Mouse (Mus musculus) hindbrain, embryonic 16.5 days (tissue): ENCODE results near the gene Ina. TPM values are rescaled to one million over a fixed set of nuclear protein-coding genes. Genes with fewer than 3 reads are reported as not detected.

Experiments
- ATAC-seq: fragments of 200-750 bp; cut with Nextera tagmentation; 2 replicates; pipeline ENCODE4 v1.8.0; 2017; ENCODE audit warnings: moderate TSS enrichment, moderate library complexity
- H3K27ac ChIP-seq: fragments of 300-500 bp; sonication (generic); 2 replicates; pipeline ENCODE4 v1.5.1; 2014; ENCODE audit warnings: low read depth, mild to moderate bottlenecking, control low read depth, low read length, moderate library complexity
- H3K27me3 ChIP-seq: fragments of 300-500 bp; sonication (generic); replicated peaks from 2 replicates; pipeline ENCODE4 v1.6.1; 2014; ENCODE audit warnings: low read length; ENCODE audit not compliant: control insufficient read depth, insufficient read depth
- H3K36me3 ChIP-seq: fragments of 300-500 bp; sonication (generic); 2 replicates; pipeline ENCODE4 v1.6.1; 2014; ENCODE audit warnings: mild to moderate bottlenecking, low read length, moderate library complexity, mixed read lengths; ENCODE audit not compliant: control insufficient read depth, insufficient read depth
- H3K4me1 ChIP-seq: fragments of 300-500 bp; sonication (generic); 2 replicates; pipeline ENCODE4 v1.6.1; 2014; ENCODE audit warnings: low read depth, low read length; ENCODE audit not compliant: control insufficient read depth, insufficient read depth
- H3K4me2 ChIP-seq: fragments of 300-500 bp; sonication (generic); 2 replicates; pipeline ENCODE4 v1.6.1; 2014; ENCODE audit warnings: mild to moderate bottlenecking, low read length, control low read depth, moderate library complexity
- H3K4me3 ChIP-seq: fragments of 300-500 bp; sonication (generic); 2 replicates; pipeline ENCODE4 v1.5.1; 2014; ENCODE audit warnings: mild to moderate bottlenecking, low read length, control low read depth, moderate library complexity
- H3K9ac ChIP-seq: fragments of 300-500 bp; sonication (generic); 2 replicates; pipeline ENCODE4 v1.6.1; 2014; ENCODE audit warnings: low read depth, mild to moderate bottlenecking, control low read depth, low read length, moderate library complexity
- H3K9me3 ChIP-seq: fragments of 300-500 bp; sonication (generic); 2 replicates; pipeline ENCODE4 v1.6.1; 2014; ENCODE audit warnings: mild to moderate bottlenecking, low read length, moderate library complexity; ENCODE audit not compliant: control insufficient read depth
- WGBS: fragments of 180-500 bp; shearing (Covaris S2); extraction: QIAGEN DNeasy Blood & Tissue Kit; methylation state at CpG from one replicate; pipeline ENCODE4 v1.1.7; 2014; 5-methylcytosine and 5-hydroxymethylcytosine counted together
- polyA plus RNA-seq: library from polyadenylated mRNA; unstranded; fragments of >200 nt; fragmentation: Nextera tagmentation; extraction: Ambion mirVana; gene quantifications from 2 replicates; pipeline ENCODE4 v1.2.1, GENCODE M21; 2015

Gene Ina
- polyA plus RNA-seq, 1 experiment from 2014 or later = 413 TPM

GRCm38 (mm10) chr19:47052927-47053326 lies 38.4 kb downstream of the Ina start:
- no peaks in the 10 kb centered on the region for H3K27me3 ChIP-seq
- H3K9me3 ChIP-seq = no peaks in the 10 kb centered on the region
- H3K4me1 ChIP-seq = peaks cover 12% of the 10 kb centered on the region
- no peaks in the 10 kb centered on the region for H3K36me3 ChIP-seq
- H3K4me3 ChIP-seq = no peak overlapping the region
- H3K27ac ChIP-seq = no peak overlapping the region
- 81% methylated on average over 4 of the region's 4 CpGs for WGBS
- ATAC-seq = no peak
- no peak overlapping the region for H3K9ac ChIP-seq
- no peak overlapping the region for H3K4me2 ChIP-seq

GRCm38 (mm10) chr19:47053471-47053870 lies 39.0 kb downstream of the Ina start:
- no peaks in the 10 kb centered on the region for H3K9me3 ChIP-seq
- ATAC-seq = no peak
- H3K4me2 ChIP-seq = no peak overlapping the region
- no peak overlapping the region for H3K9ac ChIP-seq
- H3K4me3 ChIP-seq = no peak overlapping the region
- no peaks in the 10 kb centered on the region for H3K36me3 ChIP-seq
- H3K27ac ChIP-seq = no peak overlapping the region
- H3K4me1 ChIP-seq = peaks cover 12% of the 10 kb centered on the region
- 89% methylated on average over 4 of the region's 4 CpGs for WGBS
- H3K27me3 ChIP-seq = no peaks in the 10 kb centered on the region

DNA sequence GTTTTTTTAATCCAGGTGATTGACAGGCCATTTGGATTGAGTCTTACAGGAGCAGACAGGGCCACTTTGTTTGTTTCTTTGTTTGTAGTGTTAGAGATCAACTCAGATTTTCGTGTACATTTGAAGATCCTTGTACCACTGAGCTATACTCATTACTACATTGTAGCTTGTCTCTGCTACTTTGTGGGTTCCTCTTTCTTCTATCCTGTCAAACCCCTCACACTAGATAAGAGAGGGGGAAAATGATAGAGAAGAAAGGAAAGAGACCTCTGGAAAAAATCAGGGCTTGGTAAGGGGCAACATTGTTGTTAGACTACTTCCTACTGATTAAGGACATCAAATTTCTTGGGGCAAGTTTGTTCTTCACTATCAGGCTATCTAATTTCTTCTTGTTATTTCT lies 43.2 kb downstream of the Ina start:
- no peak for ATAC-seq
- 76% methylated on average over 1 of the region's 1 CpGs for WGBS

GRCm38 (mm10) chr19:47065860-47066259 lies 51.4 kb downstream of the Ina start:
- no peak for ATAC-seq
- H3K36me3 ChIP-seq = no peaks in the 10 kb centered on the region
- no peak overlapping the region for H3K27ac ChIP-seq
- H3K27me3 ChIP-seq = no peaks in the 10 kb centered on the region
- H3K4me1 ChIP-seq = peaks cover 8% of the 10 kb centered on the region
- WGBS = 91% methylated on average over 3 of the region's 3 CpGs
- H3K4me2 ChIP-seq = no peak overlapping the region
- no peaks in the 10 kb centered on the region for H3K9me3 ChIP-seq
- no peak overlapping the region for H3K9ac ChIP-seq
- no peak overlapping the region for H3K4me3 ChIP-seq

More for the DNA sequence above, 43.2 kb downstream of the Ina start:
- Histone ChIP-seq H3K27me3 (no peaks in the 10 kb centered on the region), H3K9me3 (no peaks in the 10 kb centered on the region), H3K36me3 (no peaks in the 10 kb centered on the region), H3K27ac (no peak overlapping the region), H3K4me3 (no peak overlapping the region), H3K4me2 (no peak overlapping the region), H3K4me1 (no peaks in the 10 kb centered on the region), H3K9ac (no peak overlapping the region)

GRCm38 (mm10) chr19:47067096-47067882 lies 52.8 kb downstream of the Ina start, which contains the start of gene Taf5:
Gene Taf5 (plus strand): TSS chr19:47067746.
- Histone ChIP-seq H3K27me3 (no peaks in the 10 kb centered on the region), H3K27ac (peak within 1 kb of the TSS; percentile 92), H3K4me1 (peaks cover 8% of the 10 kb centered on the region), H3K9ac (peak within 1 kb of the TSS; percentile 93), H3K4me2 (peak within 1 kb of the TSS; percentile 77), H3K4me3 (peak within 1 kb of the TSS; percentile 98), H3K36me3 (peaks cover 3% of the 10 kb centered on the region), H3K9me3 (no peaks in the 10 kb centered on the region)
- WGBS = 11% methylated on average over 49 of the region's 49 CpGs
- peak; percentile 79 for ATAC-seq

DNA sequence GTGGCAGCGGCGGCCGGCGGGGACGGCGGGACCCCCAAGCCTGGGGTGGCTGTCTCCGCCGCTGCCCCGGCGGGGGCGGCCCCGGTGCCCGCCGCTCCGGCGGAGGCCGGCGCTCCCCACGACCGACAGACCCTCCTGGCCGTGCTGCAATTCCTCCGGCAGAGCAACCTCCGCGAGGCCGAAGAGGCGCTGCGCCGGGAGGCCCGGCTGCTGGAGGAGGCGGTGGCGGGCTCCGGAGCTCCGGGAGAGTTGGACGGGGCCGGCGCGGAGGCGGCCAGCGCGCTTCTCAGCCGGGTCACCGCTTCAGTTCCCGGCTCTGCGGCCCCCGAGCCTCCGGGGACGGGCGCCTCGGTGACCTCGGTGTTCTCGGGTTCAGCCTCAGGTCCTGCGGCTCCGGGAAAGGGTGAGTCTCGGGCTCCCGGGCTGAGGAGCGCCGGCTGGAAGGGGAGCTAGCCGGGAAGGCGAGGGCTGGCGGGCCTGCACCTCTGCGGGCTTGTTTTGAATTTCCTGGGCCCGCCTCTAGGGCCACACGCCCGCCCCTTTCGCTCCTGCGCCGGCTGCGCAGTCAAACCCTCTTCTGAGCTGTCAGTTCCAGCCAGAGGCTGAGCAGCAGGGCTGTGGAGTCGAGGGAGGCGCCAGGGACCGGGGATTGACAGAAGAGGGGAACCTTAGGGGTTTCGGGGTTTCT lies 53.6 kb downstream of the Ina start:
- Histone ChIP-seq H3K27ac (peak overlapping the region; percentile 92), H3K4me1 (peaks cover 8% of the 10 kb centered on the region), H3K27me3 (no peaks in the 10 kb centered on the region), H3K4me3 (peak overlapping the region; percentile 98), H3K9ac (peak overlapping the region; percentile 93), H3K4me2 (peak overlapping the region; percentile 77), H3K9me3 (no peaks in the 10 kb centered on the region), H3K36me3 (peaks cover 9% of the 10 kb centered on the region)
- WGBS = under 1% methylated on average over 60 of the region's 72 CpGs
- ATAC-seq = peak; percentile 94

Other genes starting within 250 kb of the Ina start
- gene Nt5c2, start 455 bp downstream of the Ina start, polyA plus RNA-seq = 77.6 and 80.6 TPM in 2 replicates
- gene Pcgf6, start 36.2 kb downstream of the Ina start, polyA plus RNA-seq = 26.8 and 30.2 TPM in 2 replicates
- gene Taf5, start 53.0 kb downstream of the Ina start, polyA plus RNA-seq = 4.4 and 4.9 TPM in 2 replicates
- gene Usmg5, start 75.9 kb downstream of the Ina start, polyA plus RNA-seq = 1,339 and 1,421 TPM in 2 replicates
- 4.4 and 5.0 TPM in 2 replicates for gene Pdcd11, start 76.1 kb downstream of the Ina start, polyA plus RNA-seq
- 1.8 and 1.9 TPM in 2 replicates for gene Calhm2, start 123.6 kb downstream of the Ina start, polyA plus RNA-seq
- gene Calhm1, start 129.6 kb downstream of the Ina start, polyA plus RNA-seq = not detected in 2 replicates
- 0.15 TPM in 1 of 2 replicates, not detected in the other for gene Calhm3, start 143.1 kb downstream of the Ina start, polyA plus RNA-seq
- 15.0 and 16.0 TPM in 2 replicates for gene Neurl1a, start 164.1 kb downstream of the Ina start, polyA plus RNA-seq